Mouse (Mus musculus) CH12.LX (cell line): ENCODE results near the gene Esrra. TPM values are rescaled to one million over a fixed set of nuclear protein-coding genes. Genes with fewer than 3 reads are reported as not detected.

ENCODE experiments used
- DNase-seq: peaks from one replicate; pipeline ENCODE4 v3.0.0-alpha.2; 2013; ENCODE audit errors: extremely low read depth
- H3K27ac ChIP-seq: 2 replicates; pipeline ENCODE4 v1.5.1; 2012; ENCODE audit warnings: low read depth, mild to moderate bottlenecking, control low read depth, moderate library complexity; ENCODE audit not compliant: insufficient read depth
- H3K27me3 ChIP-seq: replicated peaks from 2 replicates; pipeline ENCODE3; 2012; ENCODE audit warnings: inconsistent platforms
- H3K36me3 ChIP-seq, 2 experiments: replicated peaks in 1 of 2; 2 replicates each; pipeline versions ENCODE3 to v1.6.1; 2012; ENCODE audit warnings: inconsistent platforms in 1 of 2, low read length in 1 of 2, mild to moderate bottlenecking in 1 of 2, mixed read lengths in 1 of 2, moderate library complexity in 1 of 2; ENCODE audit not compliant: control insufficient read depth in 1 of 2, insufficient read depth in 1 of 2
- H3K4me1 ChIP-seq, 2 experiments: 2 replicates each; pipeline ENCODE4 v1.6.1; 2012; ENCODE audit warnings: inconsistent platforms in 1 of 2, moderate library complexity in 1 of 2; ENCODE audit not compliant: insufficient read depth in 2 of 2, control insufficient read depth in 1 of 2
- H3K4me2 ChIP-seq: 2 replicates; pipeline ENCODE4 v1.6.1; 2012; ENCODE audit warnings: low read depth, mild to moderate bottlenecking, control low read depth; ENCODE audit not compliant: poor library complexity, insufficient read depth, severe bottlenecking
- H3K4me3 ChIP-seq, 3 experiments: fragments of 150-350 bp in 1 of 3; sonication (generic) in 1 of 3; replicated peaks in 1 of 3; 2 replicates each; pipeline versions ENCODE3 to v1.5.1; 2011 to 2012; ENCODE audit warnings: low read depth in 2 of 3, low read length in 2 of 3, mild to moderate bottlenecking in 2 of 3, moderate library complexity in 2 of 3, control low read depth in 1 of 3, improper control_type of control experiment in 1 of 3, inconsistent platforms in 1 of 3, mixed read lengths in 1 of 3; ENCODE audit not compliant: poor library complexity in 1 of 3
- H3K79me2 ChIP-seq: replicated peaks from 2 replicates; pipeline ENCODE4 v1.6.1; 2012; ENCODE audit warnings: mild to moderate bottlenecking, moderate library complexity; ENCODE audit not compliant: control insufficient read depth, poor library complexity, insufficient read depth, severe bottlenecking; ENCODE audit errors: extremely low read depth
- H3K9ac ChIP-seq: 2 replicates; pipeline ENCODE4 v1.6.1; 2012; ENCODE audit warnings: low read depth, mild to moderate bottlenecking, control low read depth, moderate library complexity; ENCODE audit not compliant: insufficient read depth
- H3K9me3 ChIP-seq: replicated peaks from 2 replicates; pipeline ENCODE3; 2012; ENCODE audit warnings: low read length, inconsistent platforms, mixed read lengths
- CTCF ChIP-seq, 2 experiments: IDR thresholded peaks in 1 of 2; conservative IDR thresholded peaks in 1 of 2; 2 replicates each; pipeline ENCODE4 v1.5.1; 2011 to 2012; ENCODE audit warnings: low read depth in 2 of 2, low read length in 2 of 2, improper control_type of control experiment in 1 of 2, inconsistent platforms in 1 of 2, mild to moderate bottlenecking in 1 of 2, moderate library complexity in 1 of 2
- E2F4 ChIP-seq: IDR thresholded peaks from 2 replicates; pipeline ENCODE4 v1.6.1; 2011; ENCODE audit warnings: low read depth, low read length, improper control_type of control experiment; ENCODE audit not compliant: insufficient replicate concordance
- HCFC1 ChIP-seq: IDR thresholded peaks from 2 replicates; pipeline ENCODE4 v1.6.1; 2012; ENCODE audit warnings: low read depth, mild to moderate bottlenecking, inconsistent platforms, low read length, improper control_type of control experiment
- IRF4 ChIP-seq: IDR thresholded peaks from 2 replicates; pipeline ENCODE4 v1.6.1; 2014; ENCODE audit warnings: low read depth, mild to moderate bottlenecking, inconsistent platforms, low read length, improper control_type of control experiment
- JUN ChIP-seq: IDR thresholded peaks from 2 replicates; pipeline ENCODE4 v1.6.1; 2011; ENCODE audit warnings: low read depth, mild to moderate bottlenecking, low read length, improper control_type of control experiment, moderate library complexity; ENCODE audit not compliant: insufficient read depth
- KAT2A ChIP-seq: IDR thresholded peaks from 2 replicates; pipeline ENCODE4 v1.6.1; 2012; ENCODE audit warnings: low read length, improper control_type of control experiment, inconsistent platforms; ENCODE audit not compliant: insufficient replicate concordance
- MAFK ChIP-seq: IDR thresholded peaks from 2 replicates; pipeline ENCODE4 v1.6.1; 2011; ENCODE audit warnings: low read length, improper control_type of control experiment; ENCODE audit not compliant: insufficient replicate concordance
- NELFE ChIP-seq: IDR thresholded peaks from 2 replicates; pipeline ENCODE4 v1.6.1; 2011; ENCODE audit warnings: low read depth, low read length, improper control_type of control experiment
- POLR2A ChIP-seq: IDR thresholded peaks from 2 replicates; pipeline ENCODE4 v1.6.1; 2011; ENCODE audit warnings: low read depth, mild to moderate bottlenecking, improper control_type of control experiment, low read length
- SIN3A ChIP-seq: IDR thresholded peaks from 2 replicates; pipeline ENCODE4 v1.6.1; 2012; ENCODE audit warnings: low read length, improper control_type of control experiment, inconsistent platforms
- SMC3 ChIP-seq: IDR thresholded peaks from 2 replicates; pipeline ENCODE4 v1.6.1; 2011; ENCODE audit warnings: low read depth, low read length, improper control_type of control experiment
- TCF12 ChIP-seq: IDR thresholded peaks from 2 replicates; pipeline ENCODE4 v1.6.1; 2014; ENCODE audit warnings: low read depth, mild to moderate bottlenecking, inconsistent platforms, low read length, improper control_type of control experiment
- UBTF ChIP-seq: IDR thresholded peaks from 2 replicates; pipeline ENCODE4 v1.6.1; 2012; ENCODE audit warnings: low read depth, mild to moderate bottlenecking, inconsistent platforms, low read length, improper control_type of control experiment, moderate library complexity
- USF1 ChIP-seq: IDR thresholded peaks from 2 replicates; pipeline ENCODE4 v1.6.1; 2014; ENCODE audit warnings: low read depth, mild to moderate bottlenecking, inconsistent platforms, low read length, improper control_type of control experiment
- dilution Hi-C: fragments of 300-500 bp; cut with MboI; formaldehyde crosslinking; loops from 2 replicates; pipeline ENCODE4 v1.14.3; 2020; ENCODE audit warnings: low sequenced_read_pairs; ENCODE audit not compliant: extremely low pct_unique_long_range_greater_than_20kb, extremely low pct_ligation_motif_present
- in situ Hi-C: fragments of 300-500 bp; cut with MboI; formaldehyde crosslinking; loops from 3 replicates; pipeline ENCODE4 v1.14.3; 2019; ENCODE audit warnings: low sequenced_read_pairs, low pct_ligation_motif_present, low pct_unique_long_range_greater_than_20kb, mixed read lengths
- polyA plus RNA-seq: library from polyadenylated mRNA; unstranded; fragments of >175 nt; gene quantifications from 2 replicates; pipeline ENCODE4 v1.2.1, GENCODE M21; 2012; ENCODE audit warnings: low read depth; ENCODE audit not compliant: insufficient read length
- total RNA-seq, 2 experiments: library from RNA; depleted of rRNA; stranded (reverse); fragments of 300-350 nt in 1 of 2; fragments of >200 nt in 1 of 2; gene quantifications; 2 replicates each; pipeline ENCODE4 v1.2.3; 2012 to 2014

Gene Esrra
- total and polyA plus RNA-seq, 3 experiments, result 13.6 to 28.7 (median 15.6) TPM

GRCm38 (mm10) chr19:6915276-6915675 lies 6.3 kb downstream of the Esrra start:
- Histone ChIP-seq H3K4me2 (no peak overlapping the region), H3K9ac (no peak overlapping the region), H3K36me3 (peaks cover 31 to 82% of the 10 kb centered on the region in 2 experiments), H3K79me2 (peaks cover 7% of the 10 kb centered on the region), H3K9me3 (no peaks in the 10 kb centered on the region), H3K27ac (no peak overlapping the region), H3K4me1 (peaks cover 11 to 24% of the 10 kb centered on the region in 2 experiments), H3K4me3 (no peak overlapping the region)
- no peak for DNase-seq
- dilution Hi-C loops, result no loop called here
- TF ChIP-seq CTCF (conservative IDR thresholded peaks at IDR 0.05 in 1 of 2, IDR thresholded peaks at IDR 0.05 in 1 of 2; ENCODE audit: low read depth in 2 of 2, low read length in 2 of 2) (no peak), USF1 (no peak), KAT2A (no peak)
- TF ChIP-seq, all 38 proteins: peak for 0
- H3K27me3 ChIP-seq, result no peaks in the 10 kb centered on the region
- in situ Hi-C loops, result no loop called here

- H3K9ac ChIP-seq, result no peak overlapping the region
- H3K4me3 ChIP-seq, result no peak overlapping the region
- DNase-seq, result no peak
- dilution Hi-C loops, result no loop called here
- peaks cover 7% of the 10 kb centered on the region for H3K79me2 ChIP-seq
- no peak overlapping the region for H3K4me2 ChIP-seq
- in situ Hi-C loops, result no loop called here
- no peaks in the 10 kb centered on the region for H3K27me3 ChIP-seq
- H3K27ac ChIP-seq, result no peak overlapping the region
- peaks cover 6 to 17% of the 10 kb centered on the region in 2 experiments; a peak in 2 of 4 replicates for H3K4me1 ChIP-seq
- H3K9me3 ChIP-seq, result no peaks in the 10 kb centered on the region
- peaks cover 31 to 74% of the 10 kb centered on the region in 2 experiments for H3K36me3 ChIP-seq
- TF ChIP-seq SMC3 (no peak), HCFC1 (no peak), CTCF (conservative IDR thresholded peaks at IDR 0.05 in 1 of 2, IDR thresholded peaks at IDR 0.05 in 1 of 2; ENCODE audit: low read depth in 2 of 2, low read length in 2 of 2) (no peak), TCF12 (no peak), JUN (no peak), NELFE (no peak)
These were observed 7.1 kb downstream of the Esrra start for GRCm38 (mm10) chr19:6914540-6914939.

GRCm38 (mm10) chr19:6913991-6914390 lies 7.6 kb downstream of the Esrra start:
- no peaks in the 10 kb centered on the region for H3K9me3 ChIP-seq
- TF ChIP-seq IRF4 (no peak), E2F4 (no peak), POLR2A (no peak), SIN3A (no peak), UBTF (no peak), MAFK (no peak)
- peaks cover 31 to 69% of the 10 kb centered on the region in 2 experiments for H3K36me3 ChIP-seq
- no peak for DNase-seq
- peaks cover 9% of the 10 kb centered on the region for H3K79me2 ChIP-seq
- dilution Hi-C loops, result no loop called here
- in situ Hi-C loops, result no loop called here
- no peak overlapping the region for H3K4me3 ChIP-seq
- H3K27ac ChIP-seq, result no peak overlapping the region
- H3K9ac ChIP-seq, result no peak overlapping the region
- no peaks in the 10 kb centered on the region for H3K27me3 ChIP-seq
- no peak overlapping the region for H3K4me2 ChIP-seq
- peaks cover 6 to 12% of the 10 kb centered on the region in 2 experiments; a peak in 2 of 4 replicates for H3K4me1 ChIP-seq
